Mouse (Mus musculus) gastrocnemius, postnatal 10 days (tissue): ENCODE data around the gene Gabra2. TPM values are rescaled to one million over a fixed set of nuclear protein-coding genes. Genes with fewer than 3 reads are reported as not detected.
A peak's percentile ranks its signal among the peaks of the same experiment; 100 is the strongest.

ENCODE experiments used
- DNase-seq: peaks from one replicate; pipeline ENCODE4 v3.0.0; 2021; ENCODE audit warnings: mixed read lengths
- long read RNA-seq, 2 experiments: library from polyadenylated mRNA; stranded (forward); transcript quantifications; one replicate each; pipeline ENCODE4 v2.0.0; 2021
- total RNA-seq, 2 experiments: library from RNA; stranded (reverse); gene quantifications; 2 replicates each; pipeline ENCODE4 v1.2.3; 2021

Gabra2 gene
- under 1 TPM; 0.26 to 0.72 TPM for total RNA-seq
- long read RNA-seq, experiment 1, result 0 reads
- long read RNA-seq, experiment 2, result 0 reads

- peak; percentile 8 for DNase-seq
These were observed at the start of gene Gabra2 for GRCm38 (mm10) chr5:71095725-71096607. Gene Gabra2, minus strand, starts transcription at chr5:71095849.

DNA sequence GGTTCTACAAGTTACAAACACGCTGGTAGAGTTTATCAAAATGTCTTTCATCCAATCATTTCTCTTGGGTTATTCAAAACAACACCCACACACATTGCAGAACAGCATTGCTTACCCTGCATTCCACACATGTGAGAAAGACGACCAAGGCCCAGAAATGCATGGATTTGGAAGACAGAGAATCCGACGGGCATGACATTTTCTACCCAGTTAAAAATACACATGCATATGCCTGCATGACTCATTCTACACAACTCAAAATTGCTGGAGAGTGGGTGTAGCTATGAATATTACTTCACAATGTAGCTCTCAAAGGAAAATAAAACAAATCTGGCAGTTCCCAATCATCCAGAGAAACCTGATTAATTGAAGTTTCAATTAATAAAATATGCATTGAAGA is 41.0 kb upstream of the Gabra2 start:
- no peak for DNase-seq

GRCm38 (mm10) chr5:71135840-71136239 is 40.2 kb upstream of the Gabra2 start:
- DNase-seq, result no peak

- no peak for DNase-seq
These were observed 32.1 kb upstream of the Gabra2 start for GRCm38 (mm10) chr5:71127721-71128120.

DNA sequence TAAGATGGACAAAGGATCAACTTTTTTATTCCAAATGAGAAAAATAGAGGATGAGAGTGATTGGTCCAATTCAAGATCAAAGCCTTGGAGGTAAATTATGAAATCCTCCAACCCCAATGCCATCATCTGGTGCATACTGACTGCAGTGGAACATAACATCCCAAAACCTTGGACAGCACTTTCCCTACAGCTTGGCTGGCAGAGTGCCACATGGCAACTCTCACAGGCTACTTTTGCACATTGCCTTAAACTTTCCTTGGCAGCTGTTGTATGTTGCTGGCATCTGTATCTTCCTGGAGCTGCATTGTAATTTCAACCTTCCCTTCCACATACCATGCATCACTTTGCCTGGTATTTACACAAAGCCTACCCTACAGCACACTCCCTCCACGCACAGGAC is 19.6 kb upstream of the Gabra2 start:
- DNase-seq, result peak; percentile 13

DNA sequence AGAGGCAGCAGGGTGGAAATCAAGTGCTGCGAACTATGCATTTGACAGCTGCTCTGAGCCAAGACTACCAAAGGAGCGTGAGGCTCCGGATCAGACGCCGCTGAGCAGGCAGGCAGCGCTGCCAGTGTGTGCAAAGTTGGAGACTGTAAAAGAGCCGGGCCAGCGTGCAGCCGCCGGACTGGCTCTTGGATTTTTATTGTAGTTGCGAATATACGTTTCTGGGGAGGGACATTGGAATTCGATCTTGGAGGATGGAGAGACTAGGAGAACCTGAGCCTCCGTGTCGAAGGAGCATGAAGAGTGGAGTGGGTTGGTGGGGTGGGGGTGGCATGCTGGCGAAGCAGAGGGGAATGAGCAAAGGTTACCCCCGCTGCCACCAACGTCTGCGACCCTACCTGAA is 469 bp downstream of the Gabra2 start:
- peak; percentile 2 for DNase-seq

DNA sequence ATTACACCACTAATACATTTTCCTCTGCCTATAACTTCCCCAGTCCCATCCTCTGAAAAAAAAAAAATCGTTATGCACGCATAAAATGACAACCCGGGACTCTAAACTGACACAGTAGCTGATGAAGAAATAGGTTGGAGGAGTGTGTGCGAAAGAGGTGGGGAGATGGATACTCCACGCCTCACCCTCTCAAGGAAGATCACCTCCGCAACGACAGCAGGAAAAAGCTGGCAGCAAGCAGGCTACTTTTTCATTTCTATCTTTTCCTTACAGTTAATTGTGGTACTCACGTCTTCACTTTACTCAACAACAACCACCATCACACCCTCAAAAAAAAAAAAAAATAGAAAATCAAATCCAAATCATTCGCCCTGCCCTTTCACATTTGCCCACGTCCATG is 873 bp downstream of the Gabra2 start:
- no peak for DNase-seq

DNA sequence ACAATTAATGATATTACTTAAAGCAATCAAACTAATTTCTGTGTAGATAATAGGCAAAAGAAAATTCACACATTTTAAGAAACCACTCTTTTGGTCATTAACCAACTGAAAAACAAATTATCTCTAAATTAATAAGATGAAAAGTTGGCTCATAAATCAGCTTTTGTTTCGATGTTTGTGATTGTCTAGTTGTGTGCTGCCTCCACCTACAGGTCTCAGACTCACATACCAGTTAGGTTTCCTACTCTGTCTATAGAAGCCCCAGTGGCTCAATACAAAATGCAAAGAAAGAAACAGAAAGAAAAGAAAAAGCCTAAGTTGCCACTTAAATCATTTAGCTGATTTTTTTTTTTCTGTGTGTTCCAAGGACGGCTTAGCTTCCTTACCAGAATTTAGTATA is 1.8 kb downstream of the Gabra2 start:
- DNase-seq, result no peak

DNA sequence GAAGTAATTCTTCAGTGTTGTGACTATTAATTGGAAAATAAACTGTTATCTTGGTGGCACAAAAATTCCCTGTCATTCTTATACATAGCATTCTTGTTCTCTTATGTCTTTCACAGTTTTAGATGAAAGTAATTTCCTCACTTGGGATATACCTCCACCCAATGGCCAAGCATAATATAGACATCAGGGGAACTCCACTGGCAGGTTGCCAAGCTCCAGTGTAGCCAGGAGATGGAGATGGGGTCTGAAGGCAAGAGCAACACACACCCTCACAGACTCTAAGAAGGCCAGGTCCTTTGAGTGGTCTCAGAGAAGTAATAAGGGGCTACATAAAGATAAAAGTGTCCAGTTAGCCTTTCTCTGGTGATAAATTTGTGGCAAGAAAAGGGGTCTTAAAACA is 3.2 kb downstream of the Gabra2 start:
- DNase-seq, result peak; percentile 4

DNA sequence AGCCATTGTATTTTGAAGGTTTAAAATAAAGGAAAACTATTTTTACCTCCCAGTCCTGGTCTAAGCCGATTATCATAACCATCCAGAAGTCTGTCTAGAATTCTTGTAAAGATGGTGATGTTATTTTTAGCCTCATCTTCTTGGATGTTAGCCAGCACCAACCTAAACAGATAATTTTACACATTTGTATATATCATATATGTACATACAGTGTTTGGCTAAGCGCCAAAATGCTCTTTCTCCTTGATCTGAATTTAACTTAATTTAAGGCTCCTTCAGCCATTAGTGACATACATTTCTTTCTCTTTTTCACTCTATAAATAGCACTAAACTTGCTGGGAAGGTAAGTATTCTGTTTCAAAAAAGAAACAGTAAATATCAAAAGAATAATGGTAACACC is 3.7 kb downstream of the Gabra2 start:
- DNase-seq, result no peak

- DNase-seq, result no peak
These were observed 16.8 kb downstream of the Gabra2 start for GRCm38 (mm10) chr5:71078861-71079260.

DNA sequence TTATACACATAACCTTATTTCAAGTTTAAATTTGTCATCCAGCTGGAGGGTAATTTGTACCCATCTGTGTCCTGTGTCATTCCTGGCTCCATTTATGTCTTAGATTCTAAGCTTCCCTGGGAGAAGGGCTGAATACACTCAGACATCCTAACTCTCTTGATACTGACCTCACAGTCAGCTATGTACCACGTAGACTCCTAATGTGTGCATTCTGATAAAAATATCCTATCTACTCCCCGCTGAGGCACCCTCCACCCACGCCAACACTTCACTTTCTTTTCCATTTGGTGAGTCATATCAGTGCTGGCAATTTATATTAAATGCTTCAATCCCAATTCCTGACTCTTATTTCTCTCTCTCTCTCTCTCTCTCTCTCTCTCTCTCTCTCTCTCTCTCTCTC is 34.0 kb downstream of the Gabra2 start:
- no peak for DNase-seq

DNA sequence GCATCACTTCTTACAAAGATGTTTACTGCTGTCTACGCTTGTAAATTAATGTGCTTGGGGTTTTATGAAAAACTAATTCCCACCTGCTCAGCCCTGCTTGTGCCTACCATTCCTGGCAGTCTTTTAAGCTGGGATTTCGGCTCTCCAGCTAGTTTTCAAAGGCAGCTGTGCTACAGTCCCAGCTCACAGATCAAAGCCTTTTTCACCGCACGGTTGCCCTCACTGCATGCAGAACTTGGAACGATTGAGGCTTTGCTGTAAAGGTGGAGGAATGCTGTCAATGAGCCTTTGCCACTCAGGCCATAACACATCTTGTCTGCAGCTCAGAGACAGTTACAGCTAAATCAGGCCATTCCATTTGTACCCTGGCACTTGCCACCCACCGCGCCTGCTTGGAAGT is 37.6 kb downstream of the Gabra2 start:
- DNase-seq, result no peak

GRCm38 (mm10) chr5:71037352-71037751 is 58.3 kb downstream of the Gabra2 start:
- DNase-seq, result no peak

GRCm38 (mm10) chr5:71025956-71026355 is 69.7 kb downstream of the Gabra2 start:
- no peak for DNase-seq

- no peak for DNase-seq
These were observed 83.9 kb downstream of the Gabra2 start for GRCm38 (mm10) chr5:71011751-71012150.

DNA sequence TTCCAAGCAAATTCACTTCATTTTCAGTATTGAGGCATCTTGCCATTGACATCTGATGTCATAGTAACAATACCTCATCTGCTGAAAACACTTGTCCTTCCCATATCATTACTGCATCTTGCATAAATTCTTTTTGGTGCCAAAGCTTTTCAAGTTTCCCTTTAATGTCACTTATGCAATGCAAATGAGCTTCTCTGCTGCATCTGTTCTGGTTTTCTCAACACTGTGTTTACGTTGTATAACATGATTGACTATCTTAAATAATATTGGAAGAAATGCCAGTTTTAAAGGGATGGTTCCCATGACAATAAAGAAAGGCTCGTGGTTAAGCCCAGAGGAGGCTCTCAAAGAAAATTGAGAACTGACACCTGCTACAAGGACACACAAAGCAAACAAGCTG is 84.4 kb downstream of the Gabra2 start:
- DNase-seq, result no peak

GRCm38 (mm10) chr5:71010797-71011196 is 84.9 kb downstream of the Gabra2 start:
- DNase-seq, result no peak

GRCm38 (mm10) chr5:70995617-70996325 is 99.9 kb downstream of the Gabra2 start:
- DNase-seq, result no peak

DNA sequence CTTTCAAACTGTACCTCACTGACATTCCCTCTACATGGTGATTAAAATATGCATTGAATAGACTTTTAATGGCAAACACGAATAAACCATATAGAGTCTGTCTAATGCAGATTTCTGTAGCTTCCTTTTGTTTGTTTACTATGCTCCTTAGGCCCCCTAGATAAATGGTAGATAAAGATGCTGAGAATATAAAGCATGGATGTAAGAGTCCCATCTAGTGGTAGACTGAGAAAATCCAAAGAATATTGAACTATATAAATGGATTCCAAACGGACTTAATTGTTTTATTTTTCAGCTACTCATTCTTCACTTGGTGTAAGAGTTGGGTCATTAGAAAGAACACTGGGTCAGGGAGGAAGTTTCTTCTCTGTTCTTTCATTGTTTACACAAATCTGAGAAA is 102.4 kb downstream of the Gabra2 start:
- DNase-seq, result no peak

- no peak for DNase-seq
These were observed 104.8 kb downstream of the Gabra2 start for GRCm38 (mm10) chr5:70990891-70991290.
